Mouse (Mus musculus): ENCODE results near the gene Lamp5. TPM values are rescaled to one million over a fixed set of nuclear protein-coding genes. Genes with fewer than 3 reads are reported as not detected.

Lamp5 gene
- total RNA-seq (2014; rRNA removed; ENCODE audit: low replicate concordance) (not detected in 2 replicates), polyA plus RNA-seq (2015; fragmentation: Nextera tagmentation; extraction: Ambion mirVana) (not detected in 2 replicates)

DNA sequence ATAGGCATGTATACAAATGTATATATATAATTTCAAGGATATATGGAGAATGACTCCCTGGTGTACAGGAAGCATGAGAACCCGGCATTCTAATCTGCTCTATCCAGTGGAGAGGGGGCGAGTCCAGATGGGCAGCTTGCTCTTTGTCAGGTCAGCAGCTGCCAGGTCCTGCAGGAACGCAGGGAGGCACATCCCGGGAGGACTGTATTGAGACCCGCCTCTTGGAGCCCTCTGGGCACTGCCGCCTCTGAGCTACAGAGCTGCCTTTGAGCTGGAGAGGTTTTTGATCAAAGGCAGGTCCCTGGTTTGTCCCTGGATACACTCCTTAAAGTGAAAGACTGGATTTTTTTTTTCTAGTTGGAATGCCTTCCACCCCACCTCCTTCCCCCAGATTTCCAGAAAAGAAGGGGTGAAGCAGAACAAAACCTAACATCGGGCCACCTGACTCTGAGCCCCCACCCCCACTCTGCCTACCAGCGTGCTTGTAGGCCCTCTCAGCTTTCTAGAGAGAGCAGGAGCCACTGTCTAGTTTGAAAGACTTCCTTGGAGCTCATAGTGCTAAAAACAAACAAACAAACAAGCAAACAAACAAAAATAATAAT is at the start of gene Lamp5:
Gene Lamp5 (plus strand): TSS at position 552 of the 602 bp plus-strand sequence.
- no peak within 1 kb of the TSS for H3K27ac ChIP-seq (ENCODE audit: low read depth)

GRCm38 (mm10) chr2:136003836-136004235 is 48.2 kb upstream of the Lamp5 start:
- H3K4me2 ChIP-seq (ENCODE audit: low read depth, low read length), result no peak overlapping the region

More for the DNA sequence above, at the start of gene Lamp5:
- peaks cover 19% of the 10 kb centered on the region for H3K27me3 ChIP-seq (ENCODE audit: control insufficient read depth, insufficient read depth, low read length)
- peak within 1 kb of the TSS; percentile 41 for H3K4me2 ChIP-seq (ENCODE audit: low read depth, low read length)
- H3K4me1 ChIP-seq (ENCODE audit: control insufficient read depth, insufficient read depth), result no peaks in the 10 kb centered on the region
- TF ChIP-seq EP300 (IDR thresholded peaks at IDR 0.05; ENCODE audit: low read depth) (no peak), CTCF (IDR thresholded peaks at IDR 0.05; ENCODE audit: low read depth) (no peak)
- H3K4me3 ChIP-seq (ENCODE audit: low read depth, low read length), result no peak within 1 kb of the TSS
- 7% methylated on average over 8 of the region's 8 CpGs for WGBS
- ATAC-seq (ENCODE audit: insufficient read depth, low read depth) (no peak), DNase-seq (ENCODE audit: low spot score) (no peak)
- H3K9me3 ChIP-seq (replicated peaks; ENCODE audit: control insufficient read depth, low read length), result no peaks in the 10 kb centered on the region
- H3K9ac ChIP-seq (replicated peaks; ENCODE audit: low read depth, low read length), result no peak within 1 kb of the TSS
- no peaks in the 10 kb centered on the region for H3K36me3 ChIP-seq (replicated peaks; ENCODE audit: control insufficient read depth, insufficient read depth, low read length)

DNA sequence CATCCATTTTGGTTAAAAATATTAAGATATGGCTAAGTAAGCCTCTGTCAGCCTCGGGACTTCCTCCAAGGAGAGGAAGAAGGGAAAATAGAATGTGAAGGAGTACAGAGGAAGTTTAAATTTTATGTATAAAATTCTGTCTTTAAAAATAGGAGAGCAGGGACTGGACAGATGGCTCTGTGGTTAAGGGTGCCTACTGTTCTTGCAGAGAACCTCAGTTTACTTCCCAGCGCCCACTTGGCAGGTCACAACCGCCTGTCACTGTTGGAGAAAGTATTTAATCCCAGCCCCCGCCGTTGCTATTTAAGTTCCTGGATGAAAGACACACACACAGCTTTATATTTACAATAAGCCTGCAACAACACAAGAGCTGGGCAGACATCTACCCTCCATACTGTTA is 45.8 kb upstream of the Lamp5 start:
- WGBS, result 89% methylated on average over 5 of the region's 5 CpGs

More at GRCm38 (mm10) chr2:136003836-136004235, 48.2 kb upstream of the Lamp5 start:
- Histone ChIP-seq H3K9ac (replicated peaks; ENCODE audit: low read depth, low read length) (no peak overlapping the region), H3K27me3 (ENCODE audit: control insufficient read depth, insufficient read depth, low read length) (no peaks in the 10 kb centered on the region), H3K4me3 (ENCODE audit: low read depth, low read length) (no peak overlapping the region), H3K9me3 (replicated peaks; ENCODE audit: control insufficient read depth, low read length) (no peaks in the 10 kb centered on the region), H3K27ac (ENCODE audit: low read depth) (no peak overlapping the region), H3K4me1 (ENCODE audit: control insufficient read depth, insufficient read depth) (no peaks in the 10 kb centered on the region), H3K36me3 (replicated peaks; ENCODE audit: control insufficient read depth, insufficient read depth, low read length) (peaks cover 59% of the 10 kb centered on the region)
- no peak for DNase-seq (ENCODE audit: low spot score)
- TF ChIP-seq CTCF (IDR thresholded peaks at IDR 0.05; ENCODE audit: low read depth) (no peak), EP300 (IDR thresholded peaks at IDR 0.05; ENCODE audit: low read depth) (no peak)
- WGBS, result 85% methylated on average over 1 of the region's 1 CpGs
- no peak for ATAC-seq (ENCODE audit: insufficient read depth, low read depth)

DNA sequence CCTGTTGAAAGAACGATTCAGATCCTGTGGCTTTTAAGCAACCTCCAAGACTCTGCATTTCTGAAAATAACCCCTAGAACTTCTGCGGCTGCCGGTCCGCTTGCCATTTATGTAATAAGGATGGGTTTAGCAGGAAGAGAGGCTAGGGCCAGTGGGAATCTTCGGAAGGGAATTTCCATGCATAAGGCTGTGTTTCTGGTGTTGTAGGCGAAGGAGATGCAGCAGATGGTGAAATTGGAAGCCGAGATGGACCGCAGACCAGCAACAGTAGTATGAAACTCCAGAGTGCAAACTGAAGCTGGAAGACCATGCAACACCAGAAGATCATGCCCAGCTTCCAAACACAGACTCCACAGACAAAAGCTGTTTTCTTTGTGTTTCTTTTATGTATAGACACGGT is 39.3 kb upstream of the Lamp5 start:
- WGBS, result 91% methylated on average over 9 of the region's 9 CpGs
- H3K4me2 ChIP-seq (ENCODE audit: low read depth, low read length), result no peak overlapping the region
- ATAC-seq (ENCODE audit: insufficient read depth, low read depth) (no peak), DNase-seq (ENCODE audit: low spot score) (no peak)
- no peak overlapping the region for H3K27ac ChIP-seq (ENCODE audit: low read depth)
- H3K27me3 ChIP-seq (ENCODE audit: control insufficient read depth, insufficient read depth, low read length), result no peaks in the 10 kb centered on the region
- TF ChIP-seq EP300 (IDR thresholded peaks at IDR 0.05; ENCODE audit: low read depth), result no peak
- TF ChIP-seq CTCF (IDR thresholded peaks at IDR 0.05; ENCODE audit: low read depth), result no peak
- H3K9me3 ChIP-seq (replicated peaks; ENCODE audit: control insufficient read depth, low read length), result no peaks in the 10 kb centered on the region
- H3K36me3 ChIP-seq (replicated peaks; ENCODE audit: control insufficient read depth, insufficient read depth, low read length), result peaks cover 27% of the 10 kb centered on the region
- no peak overlapping the region for H3K4me3 ChIP-seq (ENCODE audit: low read depth, low read length)
- no peak overlapping the region for H3K9ac ChIP-seq (replicated peaks; ENCODE audit: low read depth, low read length)
- no peaks in the 10 kb centered on the region for H3K4me1 ChIP-seq (ENCODE audit: control insufficient read depth, insufficient read depth)

More for the DNA sequence above, 45.8 kb upstream of the Lamp5 start:
- H3K4me1 ChIP-seq (ENCODE audit: control insufficient read depth, insufficient read depth), result no peaks in the 10 kb centered on the region
- TF ChIP-seq EP300 (IDR thresholded peaks at IDR 0.05; ENCODE audit: low read depth) (no peak), CTCF (IDR thresholded peaks at IDR 0.05; ENCODE audit: low read depth) (no peak)
- H3K27ac ChIP-seq (ENCODE audit: low read depth), result no peak overlapping the region
- no peak overlapping the region for H3K9ac ChIP-seq (replicated peaks; ENCODE audit: low read depth, low read length)
- no peaks in the 10 kb centered on the region for H3K9me3 ChIP-seq (replicated peaks; ENCODE audit: control insufficient read depth, low read length)
- H3K4me3 ChIP-seq (ENCODE audit: low read depth, low read length), result no peak overlapping the region
- no peak for ATAC-seq (ENCODE audit: insufficient read depth, low read depth)
- no peak overlapping the region for H3K4me2 ChIP-seq (ENCODE audit: low read depth, low read length)
- no peaks in the 10 kb centered on the region for H3K27me3 ChIP-seq (ENCODE audit: control insufficient read depth, insufficient read depth, low read length)
- peaks cover 65% of the 10 kb centered on the region for H3K36me3 ChIP-seq (replicated peaks; ENCODE audit: control insufficient read depth, insufficient read depth, low read length)
- no peak for DNase-seq (ENCODE audit: low spot score)

GRCm38 (mm10) chr2:136048464-136048863 is 3.6 kb upstream of the Lamp5 start:
- WGBS, result 84% methylated on average over 4 of the region's 4 CpGs
- H3K27me3 ChIP-seq (ENCODE audit: control insufficient read depth, insufficient read depth, low read length), result peaks cover 19% of the 10 kb centered on the region
- no peaks in the 10 kb centered on the region for H3K4me1 ChIP-seq (ENCODE audit: control insufficient read depth, insufficient read depth)
- no peak overlapping the region for H3K9ac ChIP-seq (replicated peaks; ENCODE audit: low read depth, low read length)
- no peaks in the 10 kb centered on the region for H3K9me3 ChIP-seq (replicated peaks; ENCODE audit: control insufficient read depth, low read length)
- no peak for DNase-seq (ENCODE audit: low spot score)
- no peak for ATAC-seq (ENCODE audit: insufficient read depth, low read depth)
- no peak for TF ChIP-seq EP300 (IDR thresholded peaks at IDR 0.05; ENCODE audit: low read depth)
- TF ChIP-seq CTCF (IDR thresholded peaks at IDR 0.05; ENCODE audit: low read depth), result no peak
- no peak overlapping the region for H3K4me3 ChIP-seq (ENCODE audit: low read depth, low read length)
- H3K27ac ChIP-seq (ENCODE audit: low read depth), result no peak overlapping the region
- no peaks in the 10 kb centered on the region for H3K36me3 ChIP-seq (replicated peaks; ENCODE audit: control insufficient read depth, insufficient read depth, low read length)
- no peak overlapping the region for H3K4me2 ChIP-seq (ENCODE audit: low read depth, low read length)

Measured in heart, postnatal 0 days (tissue).